Mouse (Mus musculus): ENCODE measurements at regions not wholly inside any gene's neighbourhood (a gene's known extent, or its start where the extent isn't known, plus 50 kb on each side); places are given as distances from the start of the nearest gene placed in this dataset.

DNA sequence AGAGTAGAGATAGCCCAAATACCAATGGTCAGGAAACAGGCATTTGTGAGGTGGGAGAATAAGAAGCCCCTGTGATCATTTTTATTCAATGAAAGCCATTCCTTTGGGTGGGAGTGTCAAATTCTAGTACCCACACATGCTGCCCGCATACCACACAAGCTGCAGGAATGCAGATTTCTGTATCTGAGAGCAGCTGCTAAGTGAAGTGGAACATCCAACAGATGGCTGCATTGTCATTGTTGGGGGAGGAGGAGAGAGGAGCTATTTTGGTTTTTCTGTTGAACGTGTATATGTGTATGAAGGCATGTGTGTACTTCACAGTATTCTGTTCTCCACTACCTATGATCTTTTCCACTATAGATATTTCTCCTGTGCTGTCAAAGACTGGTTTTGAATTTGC is 392.3 kb upstream of the Mef2c start:
- no peak overlapping the region for H3K27ac ChIP-seq
- no peaks in the 10 kb centered on the region for H3K36me3 ChIP-seq (ENCODE audit: inconsistent target)
- WGBS (ENCODE audit: missing documents), result 40% methylated on average over 1 of the region's 2 CpGs
- H3K4me3 ChIP-seq (ENCODE audit: inconsistent target), result no peak overlapping the region
- H3K79me2 ChIP-seq (ENCODE audit: inconsistent target), result no peaks in the 10 kb centered on the region

DNA sequence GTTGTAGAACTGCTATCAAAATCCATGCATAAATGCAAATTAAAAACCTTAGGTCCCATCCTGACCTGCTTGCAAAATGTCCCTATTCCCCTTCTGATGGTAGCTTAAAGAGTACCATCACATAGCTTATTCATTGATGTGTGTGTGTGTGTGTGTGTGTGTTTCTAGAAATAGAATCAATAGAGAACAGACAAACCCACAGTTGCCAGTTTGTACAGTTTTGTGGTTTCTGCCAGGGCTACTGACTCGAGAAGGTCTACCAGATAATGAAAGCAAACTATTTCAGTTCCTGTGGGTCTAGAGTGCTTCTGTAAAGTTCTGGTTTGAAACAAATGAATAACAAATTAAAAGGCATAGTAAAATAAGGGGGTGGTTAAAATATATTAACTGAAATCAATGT is 391.5 kb upstream of the Mef2c start:
- WGBS (ENCODE audit: missing documents), result 0% methylated on average over 1 of the region's 1 CpGs
- Histone ChIP-seq H3K4me3 (ENCODE audit: inconsistent target) (no peak overlapping the region), H3K79me2 (ENCODE audit: inconsistent target) (no peaks in the 10 kb centered on the region), H3K27ac (no peak overlapping the region), H3K36me3 (ENCODE audit: inconsistent target) (no peaks in the 10 kb centered on the region)

DNA sequence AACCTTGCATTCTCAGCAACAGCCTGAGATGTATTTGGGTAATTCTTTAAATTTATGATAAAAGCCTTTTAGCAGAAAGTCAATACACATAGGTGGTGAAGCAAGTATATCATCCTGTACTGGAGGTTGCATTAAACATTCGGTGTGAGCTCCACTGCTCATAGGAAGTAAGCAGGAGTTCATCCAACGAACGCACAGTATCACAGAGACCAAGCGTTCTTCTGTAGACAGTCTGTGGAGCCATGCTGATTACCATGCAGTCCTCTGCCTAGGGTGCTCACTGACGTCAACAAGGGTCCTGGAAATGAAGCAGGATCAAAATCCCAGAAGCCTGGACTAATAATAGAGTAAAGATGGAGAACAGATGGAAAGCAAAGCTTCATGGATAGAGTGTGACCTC is 391.1 kb upstream of the Mef2c start:
- WGBS (ENCODE audit: missing documents), result 34% methylated on average over 5 of the region's 5 CpGs
- H3K4me3 ChIP-seq (ENCODE audit: inconsistent target), result no peak overlapping the region
- no peak overlapping the region for H3K27ac ChIP-seq
- H3K79me2 ChIP-seq (ENCODE audit: inconsistent target), result no peaks in the 10 kb centered on the region
- H3K36me3 ChIP-seq (ENCODE audit: inconsistent target), result no peaks in the 10 kb centered on the region

DNA sequence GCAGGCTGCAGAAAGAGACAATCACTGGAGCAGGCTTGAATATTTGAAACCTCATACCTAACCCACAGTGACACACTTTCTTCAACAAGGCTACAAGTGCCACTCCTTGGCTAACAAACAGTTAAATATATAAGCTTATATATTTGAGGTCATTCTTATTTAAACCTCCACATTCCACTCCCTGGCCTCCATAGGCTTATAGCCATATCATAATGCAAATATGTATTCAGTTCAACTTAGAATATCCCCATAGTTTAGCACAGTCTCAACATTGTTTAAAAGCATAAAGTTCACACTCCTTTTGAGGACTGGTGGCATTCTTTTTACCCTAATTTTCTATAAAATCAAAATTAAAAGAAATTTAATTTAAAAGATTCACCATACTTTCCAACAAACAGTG is 390.0 kb upstream of the Mef2c start:
- Histone ChIP-seq H3K36me3 (ENCODE audit: inconsistent target) (no peaks in the 10 kb centered on the region), H3K27ac (no peak overlapping the region), H3K79me2 (ENCODE audit: inconsistent target) (no peaks in the 10 kb centered on the region), H3K4me3 (ENCODE audit: inconsistent target) (no peak overlapping the region)

DNA sequence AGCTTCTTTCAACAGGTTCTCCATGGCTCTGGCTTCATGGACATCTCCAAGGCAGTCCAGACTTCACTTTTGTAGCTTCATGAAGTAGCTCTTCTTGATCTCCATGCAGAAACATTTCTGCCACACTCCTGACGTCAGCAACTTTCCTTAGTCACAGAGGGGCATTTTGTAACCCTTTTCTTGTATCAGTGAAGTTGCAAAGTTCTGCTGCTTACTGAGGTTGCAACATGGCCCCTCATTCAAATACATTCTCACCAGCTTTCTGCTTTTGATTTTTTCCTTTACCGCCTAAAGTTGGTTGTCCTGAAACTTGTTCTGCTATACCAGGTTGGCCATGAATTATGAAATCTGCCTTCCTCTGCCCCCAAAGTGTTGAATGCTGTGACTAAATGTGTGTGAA is 389.4 kb upstream of the Mef2c start:
- Histone ChIP-seq H3K27ac (no peak overlapping the region), H3K36me3 (ENCODE audit: inconsistent target) (no peaks in the 10 kb centered on the region), H3K79me2 (ENCODE audit: inconsistent target) (no peaks in the 10 kb centered on the region), H3K4me3 (ENCODE audit: inconsistent target) (no peak overlapping the region)
- 35% methylated on average over 2 of the region's 2 CpGs for WGBS (ENCODE audit: missing documents)

DNA sequence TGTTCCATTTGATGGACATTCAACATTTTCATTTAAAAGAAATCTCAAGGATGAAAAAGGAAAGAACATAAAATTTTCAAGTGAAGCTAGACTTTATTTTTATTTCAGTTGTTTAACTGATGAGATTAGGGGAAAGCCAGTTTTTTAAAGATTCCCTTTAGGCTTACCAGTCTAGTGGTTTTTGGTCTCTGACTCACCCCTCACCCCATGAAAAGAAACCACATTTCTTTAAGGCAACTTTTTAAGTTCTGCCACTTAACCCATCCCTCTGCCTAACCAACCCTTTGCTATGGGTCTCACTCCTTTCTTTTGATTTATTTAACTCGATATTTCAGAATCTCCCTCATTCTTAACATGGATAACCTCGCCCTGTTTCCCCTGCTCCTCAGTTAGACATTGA is 388.1 kb upstream of the Mef2c start:
- Histone ChIP-seq H3K4me3 (ENCODE audit: inconsistent target) (no peak overlapping the region), H3K79me2 (ENCODE audit: inconsistent target) (no peaks in the 10 kb centered on the region), H3K27ac (no peak overlapping the region), H3K36me3 (ENCODE audit: inconsistent target) (no peaks in the 10 kb centered on the region)
- WGBS (ENCODE audit: missing documents), result 64% methylated on average over 2 of the region's 2 CpGs

DNA sequence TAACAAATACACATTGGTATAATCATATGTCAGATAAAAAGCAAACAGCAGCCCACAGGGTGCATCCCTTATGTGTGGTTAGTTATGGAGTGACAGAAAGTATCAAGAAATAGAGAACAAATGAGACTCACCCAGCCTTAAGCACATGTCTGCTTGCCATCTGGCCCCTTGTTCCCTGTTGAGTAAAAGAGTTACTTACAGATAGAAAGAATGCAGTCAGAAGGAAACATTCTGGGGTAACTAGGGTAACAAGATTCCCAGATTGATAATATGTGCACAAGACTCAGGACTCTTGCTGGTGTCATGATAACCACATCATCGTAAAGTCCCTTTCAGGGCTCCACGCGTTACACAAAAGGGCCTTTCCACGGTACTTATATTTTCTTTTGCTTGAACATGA is 383.5 kb upstream of the Mef2c start:
- Histone ChIP-seq H3K27ac (no peak overlapping the region), H3K79me2 (ENCODE audit: inconsistent target) (no peaks in the 10 kb centered on the region), H3K4me3 (ENCODE audit: inconsistent target) (no peak overlapping the region), H3K36me3 (ENCODE audit: inconsistent target) (no peaks in the 10 kb centered on the region)
- WGBS (ENCODE audit: missing documents), result 94% methylated on average over 4 of the region's 4 CpGs

DNA sequence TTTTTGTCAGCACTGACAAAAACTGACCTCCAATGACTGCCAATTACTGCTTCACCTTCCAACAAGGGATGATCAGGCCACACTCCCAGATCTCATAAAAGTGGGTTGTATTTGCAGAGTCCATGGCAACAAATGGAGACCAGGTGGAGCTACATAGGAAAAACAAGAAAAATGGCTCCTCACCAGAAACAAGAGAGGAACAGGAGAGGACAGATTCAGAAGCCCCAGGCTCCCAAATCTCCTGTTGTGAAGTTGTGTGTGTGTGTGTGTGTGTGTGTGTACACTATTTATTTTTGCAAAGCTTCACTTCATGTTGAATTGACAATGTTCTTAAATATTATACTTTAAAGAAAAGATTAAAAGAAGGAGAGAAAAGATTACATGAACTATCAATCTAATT is 380.2 kb upstream of the Mef2c start:
- Histone ChIP-seq H3K4me3 (ENCODE audit: inconsistent target) (no peak overlapping the region), H3K36me3 (ENCODE audit: inconsistent target) (no peaks in the 10 kb centered on the region), H3K27ac (no peak overlapping the region)

DNA sequence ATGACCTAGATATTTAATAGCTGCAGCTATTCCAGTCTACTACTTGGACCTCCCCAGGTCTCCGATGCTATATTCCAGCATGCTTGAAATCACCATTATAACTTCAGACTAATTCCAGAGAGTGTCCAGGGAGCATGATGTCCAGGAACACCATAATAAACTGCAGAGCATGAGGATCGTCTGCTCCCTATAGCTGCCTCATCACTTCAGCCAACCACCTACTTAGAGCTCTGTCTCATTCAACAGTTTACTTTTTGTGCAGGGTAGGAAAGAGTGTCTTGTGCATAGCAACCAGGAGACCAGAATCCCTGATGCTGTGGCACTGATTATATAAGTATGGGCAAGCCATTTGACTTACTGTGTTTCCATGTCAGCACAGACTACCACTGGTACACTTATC is 379.2 kb upstream of the Mef2c start:
- Histone ChIP-seq H3K36me3 (ENCODE audit: inconsistent target) (no peaks in the 10 kb centered on the region), H3K27ac (no peak overlapping the region), H3K4me3 (ENCODE audit: inconsistent target) (no peak overlapping the region), H3K79me2 (ENCODE audit: inconsistent target) (no peaks in the 10 kb centered on the region)
- WGBS (ENCODE audit: missing documents), result 91% methylated on average over 2 of the region's 2 CpGs

More for the DNA sequence above, 380.2 kb upstream of the Mef2c start:
- H3K79me2 ChIP-seq (ENCODE audit: inconsistent target), result no peaks in the 10 kb centered on the region

DNA sequence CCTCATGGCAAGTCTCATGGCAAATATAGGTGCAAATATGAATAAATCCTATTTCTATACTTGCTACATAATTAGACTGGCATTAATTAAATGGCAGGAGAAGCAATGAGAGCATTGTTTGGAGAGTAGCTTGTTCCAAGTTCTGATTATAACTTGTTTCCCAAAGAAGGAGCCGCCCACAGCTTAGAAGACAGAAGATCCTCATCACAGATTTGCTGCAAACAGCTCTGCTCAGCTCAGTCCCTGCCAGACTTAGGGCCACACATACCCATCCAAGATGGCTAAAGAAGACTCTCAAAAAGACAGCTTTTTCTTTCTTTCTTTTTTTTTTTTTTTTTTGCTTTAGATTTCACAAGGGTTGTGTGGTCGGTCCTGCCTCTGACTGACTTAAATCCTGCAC is 377.4 kb upstream of the Mef2c start:
- H3K27ac ChIP-seq, result no peak overlapping the region
- no peaks in the 10 kb centered on the region for H3K79me2 ChIP-seq (ENCODE audit: inconsistent target)
- no peaks in the 10 kb centered on the region for H3K36me3 ChIP-seq (ENCODE audit: inconsistent target)
- 100% methylated on average over 2 of the region's 2 CpGs for WGBS (ENCODE audit: missing documents)
- no peak overlapping the region for H3K4me3 ChIP-seq (ENCODE audit: inconsistent target)

DNA sequence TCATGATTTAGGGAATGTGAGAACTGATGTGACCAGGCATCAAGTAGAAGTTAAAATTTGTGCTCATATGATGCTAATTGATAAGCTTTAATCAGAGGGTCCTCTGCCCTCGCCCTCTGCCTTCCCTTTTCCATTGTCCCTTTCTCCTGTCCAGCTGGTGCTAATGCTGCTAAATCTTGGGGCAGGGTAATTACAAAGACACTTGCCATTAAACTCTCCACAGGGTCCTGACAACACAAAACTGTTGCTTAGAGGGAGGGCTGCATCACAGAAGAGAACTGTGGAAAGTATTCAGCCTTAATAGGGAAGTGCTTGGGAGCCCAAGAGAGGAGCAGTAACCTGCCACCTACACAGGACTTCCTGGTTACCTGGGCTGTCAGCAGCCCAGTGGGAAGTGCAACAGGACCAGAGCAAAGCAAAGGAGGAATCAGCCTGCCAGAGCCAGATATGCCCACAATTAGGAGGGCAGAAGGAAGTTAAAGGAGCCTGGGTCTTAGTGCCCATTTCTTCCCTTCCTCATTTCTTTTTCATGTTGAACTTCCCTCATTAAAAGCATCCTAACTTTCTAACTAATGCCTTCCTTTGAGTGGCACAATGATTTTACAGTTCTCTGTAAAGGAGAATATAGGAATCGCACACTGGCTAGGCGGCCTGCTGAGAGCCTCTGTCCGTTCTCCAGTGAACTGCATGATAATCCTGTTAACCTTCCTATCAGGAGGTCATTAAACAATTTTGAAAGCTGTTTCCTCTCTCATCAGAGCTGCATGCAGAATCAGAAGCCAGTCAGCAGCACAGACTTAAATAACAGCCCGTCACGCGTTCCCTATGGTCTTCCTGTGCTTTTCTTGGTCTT is 372.5 kb upstream of the Mef2c start:
- WGBS (ENCODE audit: missing documents), result 67% methylated on average over 7 of the region's 7 CpGs
- no peak overlapping the region for H3K27ac ChIP-seq
- no peak overlapping the region for H3K4me3 ChIP-seq (ENCODE audit: inconsistent target)
- no peaks in the 10 kb centered on the region for H3K79me2 ChIP-seq (ENCODE audit: inconsistent target)
- H3K36me3 ChIP-seq (ENCODE audit: inconsistent target), result no peaks in the 10 kb centered on the region

DNA sequence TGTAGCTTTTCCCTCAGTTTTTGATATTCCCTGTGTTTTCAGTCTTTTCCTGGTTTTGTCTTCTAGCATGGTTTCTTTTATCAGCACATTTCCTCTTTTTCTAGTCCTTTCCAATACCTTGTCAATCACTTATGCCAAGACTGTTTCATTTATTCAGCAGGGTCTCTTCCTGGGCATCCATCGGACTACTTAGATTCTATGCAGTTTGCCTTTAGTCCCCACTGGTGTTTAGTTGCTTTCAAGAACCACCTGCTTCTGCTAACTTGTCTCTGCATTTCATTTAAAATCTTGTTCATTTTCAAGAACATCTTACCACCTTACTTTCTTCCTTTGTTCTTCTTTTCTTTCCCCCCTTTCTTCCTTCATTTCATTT is 371.9 kb upstream of the Mef2c start:
- Histone ChIP-seq H3K36me3 (ENCODE audit: inconsistent target) (no peaks in the 10 kb centered on the region), H3K27ac (no peak overlapping the region), H3K79me2 (ENCODE audit: inconsistent target) (no peaks in the 10 kb centered on the region), H3K4me3 (ENCODE audit: inconsistent target) (no peak overlapping the region)
- 88% methylated on average over 1 of the region's 1 CpGs for WGBS (ENCODE audit: missing documents)

DNA sequence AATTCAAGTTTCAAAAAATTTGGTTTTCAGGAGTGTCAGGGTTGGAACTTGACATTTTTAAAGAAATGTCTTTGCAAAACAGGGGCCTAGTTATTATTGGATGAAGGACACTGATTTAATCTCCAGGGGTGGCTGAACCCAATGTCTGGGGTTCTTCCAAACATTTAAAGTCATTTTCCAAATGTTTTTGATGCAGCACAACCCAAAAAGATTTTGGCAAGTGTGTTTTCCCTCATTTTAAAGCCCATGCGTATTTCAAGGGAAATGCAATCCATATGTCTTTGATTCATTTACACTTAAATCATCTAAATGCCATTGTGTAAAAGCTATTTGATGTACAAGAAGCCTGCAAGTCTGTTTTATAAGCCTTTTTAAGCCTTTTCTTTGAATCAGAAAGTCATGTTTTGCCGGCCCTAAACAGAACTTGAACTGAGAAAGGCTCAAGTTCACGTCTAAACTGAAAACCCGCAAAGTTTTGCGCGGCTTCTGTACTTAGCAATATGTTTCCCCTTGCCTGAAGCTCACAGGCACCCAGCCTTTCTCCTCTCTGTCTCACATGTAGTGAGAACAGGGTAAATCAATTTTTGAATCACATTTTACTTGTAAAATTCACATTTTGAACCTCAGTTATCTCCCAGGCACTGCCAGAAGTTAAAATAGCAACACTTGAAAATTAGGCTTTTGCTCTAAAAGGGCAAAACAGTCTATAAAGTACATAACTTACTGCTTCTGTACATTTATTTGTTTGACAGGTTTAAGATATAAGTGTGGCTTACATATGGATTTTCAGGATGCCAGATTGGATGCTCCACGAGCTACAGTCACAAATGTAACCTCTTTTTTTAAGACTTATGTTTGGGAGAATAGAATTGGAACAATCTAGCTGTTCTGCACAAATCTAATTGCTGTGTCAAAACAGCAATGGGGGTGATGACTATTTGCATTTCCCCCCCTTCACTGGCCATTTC is 370.9 kb upstream of the Mef2c start:
- Histone ChIP-seq H3K27ac (no peak overlapping the region), H3K36me3 (ENCODE audit: inconsistent target) (no peaks in the 10 kb centered on the region), H3K4me3 (ENCODE audit: inconsistent target) (no peak overlapping the region), H3K79me2 (ENCODE audit: inconsistent target) (no peaks in the 10 kb centered on the region)
- WGBS (ENCODE audit: missing documents), result 92% methylated on average over 7 of the region's 7 CpGs

DNA sequence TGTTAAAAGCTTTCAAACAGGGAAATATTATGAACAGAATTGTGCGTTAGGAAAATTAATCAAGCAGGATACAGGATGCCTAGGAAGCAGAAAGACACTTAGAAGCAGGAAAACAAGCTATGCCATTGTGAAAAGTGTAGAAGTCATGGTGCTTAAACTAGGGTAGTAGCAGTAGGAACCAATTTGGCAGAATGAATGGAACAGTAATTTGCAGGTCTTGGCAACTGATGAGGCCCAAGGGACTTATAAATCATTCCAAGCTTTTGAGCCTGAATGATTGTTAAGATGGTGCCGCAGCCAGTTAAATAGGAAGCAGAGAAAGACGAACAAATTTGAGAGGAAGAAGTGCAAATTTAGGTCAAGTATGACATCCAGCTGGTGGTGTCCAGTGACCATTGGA is 360.5 kb upstream of the Mef2c start:
- Histone ChIP-seq H3K27ac (no peak overlapping the region), H3K4me3 (ENCODE audit: inconsistent target) (no peak overlapping the region), H3K79me2 (ENCODE audit: inconsistent target) (no peaks in the 10 kb centered on the region), H3K36me3 (ENCODE audit: inconsistent target) (no peaks in the 10 kb centered on the region)
- 95% methylated on average over 3 of the region's 3 CpGs for WGBS (ENCODE audit: missing documents)

DNA sequence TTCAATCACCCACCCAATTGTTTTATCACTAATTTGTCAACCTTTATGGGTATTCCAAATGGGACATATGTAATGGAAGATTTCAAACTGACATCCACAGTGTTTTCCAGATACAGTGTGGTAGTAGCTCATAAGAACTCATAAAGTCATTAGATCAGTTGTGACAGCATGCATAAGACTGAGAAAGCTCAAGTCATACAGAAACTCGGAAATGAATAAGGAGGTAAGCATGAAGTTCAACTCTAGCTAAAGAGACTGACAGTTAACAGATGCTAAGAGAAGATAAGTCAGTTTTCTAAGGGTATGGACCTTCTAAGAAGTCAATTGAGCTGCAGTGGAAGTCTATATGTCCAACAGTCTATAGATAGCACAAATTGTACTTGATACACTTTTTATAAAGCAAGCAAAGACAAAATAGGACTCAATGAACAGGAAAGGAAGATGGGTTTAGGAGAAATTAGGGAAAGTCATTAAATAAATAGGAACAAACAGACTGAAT is 349.2 kb upstream of the Mef2c start:
- Histone ChIP-seq H3K4me3 (ENCODE audit: inconsistent target) (no peak overlapping the region), H3K79me2 (ENCODE audit: inconsistent target) (no peaks in the 10 kb centered on the region), H3K27ac (no peak overlapping the region), H3K36me3 (ENCODE audit: inconsistent target) (no peaks in the 10 kb centered on the region)
- 89% methylated on average over 1 of the region's 1 CpGs for WGBS (ENCODE audit: missing documents)
